Mouse (Mus musculus) gonadal fat pad, adult 2 months (tissue): ENCODE measurements at regions not wholly inside any gene's neighbourhood (a gene's known extent, or its start where the extent isn't known, plus 50 kb on each side); places are given as distances from the start of the nearest gene placed in this dataset.
A peak's percentile ranks its signal among the peaks of the same experiment; 100 is the strongest.

ENCODE experiments used
- DNase-seq: peaks from one replicate; pipeline ENCODE4 v3.0.0-alpha.2; 2012; ENCODE audit warnings: low read depth

- no peak for DNase-seq
Observed at GRCm38 (mm10) chr5:43048196-43049050, 184.5 kb upstream of the Cpeb2 start.

DNA sequence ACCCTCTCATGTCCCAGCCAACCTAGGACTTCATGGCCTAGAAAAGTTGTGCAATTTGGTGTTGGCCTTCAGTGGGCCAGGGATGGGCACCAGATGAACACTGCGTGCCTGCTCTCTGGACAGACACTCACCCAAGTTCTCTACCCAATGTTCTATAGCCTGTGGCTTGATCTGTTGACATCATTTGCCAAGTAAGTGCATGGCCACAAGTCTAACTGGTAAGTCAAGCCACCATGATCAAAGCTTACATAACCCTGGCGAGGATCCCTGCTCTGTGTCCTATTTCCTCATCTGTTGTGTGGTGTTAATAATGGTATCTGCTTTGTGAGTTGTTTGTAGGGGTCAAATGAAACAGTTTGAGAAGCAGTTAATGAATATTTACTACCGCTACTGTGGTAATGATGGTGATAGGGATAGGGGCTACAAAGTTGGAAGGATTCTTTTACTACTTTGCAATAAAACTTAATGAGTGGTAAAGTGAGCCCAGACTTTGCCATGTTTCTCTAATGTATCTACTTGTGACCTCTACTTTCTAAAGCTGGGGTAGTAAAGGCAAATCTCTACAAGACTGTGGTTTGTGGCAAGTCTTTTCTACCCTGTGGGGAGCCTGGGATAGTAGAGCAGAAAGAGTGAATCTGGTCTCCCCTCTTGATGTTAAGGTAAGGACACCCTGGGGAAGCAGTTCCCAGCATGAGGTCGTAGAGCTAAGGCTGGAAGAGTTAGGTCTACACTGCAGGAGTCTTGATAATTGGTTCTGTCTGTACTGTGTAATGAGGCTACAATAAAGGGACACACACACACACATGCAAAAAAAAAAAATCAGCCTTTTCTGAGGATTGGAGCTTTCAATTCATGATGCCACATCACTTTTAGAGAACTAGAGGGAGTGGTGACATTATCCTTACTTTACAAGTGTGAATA, 183.3 kb upstream of the Cpeb2 start:
- peak; percentile 96 for DNase-seq

GRCm38 (mm10) chr5:43050961-43051517, 181.9 kb upstream of the Cpeb2 start:
- no peak for DNase-seq

DNA sequence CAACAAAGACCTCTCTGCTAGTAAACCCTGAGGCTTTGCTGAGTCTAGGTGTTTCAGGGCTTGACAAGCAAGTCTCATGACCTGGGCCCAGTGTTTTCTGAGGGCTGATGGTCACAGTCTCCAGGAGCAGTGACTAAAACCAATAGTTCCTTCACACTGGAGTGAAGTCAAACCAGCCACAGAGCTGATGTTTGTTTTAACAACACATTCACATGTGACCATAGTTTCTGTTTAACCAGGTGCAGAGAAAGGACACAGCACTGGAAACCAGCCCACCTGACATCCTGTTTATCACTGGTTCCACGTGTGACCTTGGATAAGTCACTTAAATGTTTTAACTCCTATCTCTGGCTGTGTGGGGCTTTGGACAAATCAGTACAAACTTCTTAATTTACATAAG, 180.3 kb upstream of the Cpeb2 start:
- DNase-seq, result no peak

DNA sequence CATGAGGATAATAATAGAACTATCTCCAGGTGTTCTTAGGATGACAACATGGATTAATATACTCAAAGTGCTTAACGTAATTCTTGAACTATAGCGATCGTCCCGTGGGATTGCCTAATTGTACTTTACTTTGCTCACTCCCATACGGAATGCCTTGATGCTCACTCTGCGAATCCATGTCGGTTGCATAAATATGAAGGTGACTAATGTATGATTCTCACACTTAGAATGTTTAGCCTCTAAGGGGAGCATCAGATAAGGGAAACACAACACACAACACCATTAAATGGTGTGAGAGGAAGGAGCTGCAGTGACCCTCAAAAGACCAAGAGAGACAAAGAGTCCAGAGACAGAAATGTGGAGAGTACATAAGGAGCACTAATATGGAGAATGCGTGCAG, 178.4 kb upstream of the Cpeb2 start:
- DNase-seq, result no peak

- no peak for DNase-seq
Observed at GRCm38 (mm10) chr5:43055111-43055710, 177.8 kb upstream of the Cpeb2 start.

DNA sequence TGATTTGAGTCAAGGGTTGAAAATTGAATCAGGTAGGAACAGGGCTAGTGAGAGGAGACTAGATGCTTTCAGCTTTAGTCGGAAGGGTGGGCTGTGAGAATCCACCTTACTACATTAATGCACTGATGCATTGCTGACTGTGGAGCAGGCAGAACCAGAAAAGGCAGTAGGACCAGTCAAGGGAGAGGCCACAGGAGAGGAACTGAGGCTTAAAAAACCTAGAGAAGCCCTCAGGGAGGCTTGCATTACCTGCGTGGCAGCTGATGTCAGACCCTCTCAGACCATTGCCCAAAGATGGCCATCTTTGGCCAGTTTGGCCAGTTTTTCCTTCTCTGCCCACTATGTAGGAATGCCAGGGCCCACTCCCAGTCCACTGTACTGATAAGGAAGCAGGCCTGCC, 176.5 kb upstream of the Cpeb2 start:
- no peak for DNase-seq

GRCm38 (mm10) chr5:43061243-43061642, 171.7 kb upstream of the Cpeb2 start:
- no peak for DNase-seq

- DNase-seq, result no peak
Observed at GRCm38 (mm10) chr5:43061797-43062391, 171.1 kb upstream of the Cpeb2 start.

DNA sequence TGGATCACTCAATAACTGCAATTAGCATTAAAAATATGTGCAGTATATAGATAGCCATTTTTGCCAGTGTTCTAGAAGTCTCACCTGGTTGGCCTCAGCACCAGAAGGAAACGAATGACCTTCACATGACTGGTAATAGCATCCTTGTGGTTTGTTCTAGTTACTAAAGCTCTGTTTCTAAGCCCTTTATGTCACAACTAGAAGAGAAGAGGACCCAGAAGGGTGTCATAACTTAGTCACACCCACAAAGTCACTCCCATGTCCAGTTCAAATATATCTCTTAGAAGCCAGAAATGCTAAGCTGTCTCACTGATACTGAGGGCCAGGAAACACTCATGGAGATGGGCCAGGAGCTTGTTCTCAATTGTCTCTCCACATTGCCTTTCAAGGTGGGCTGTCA, 170.5 kb upstream of the Cpeb2 start:
- no peak for DNase-seq

DNA sequence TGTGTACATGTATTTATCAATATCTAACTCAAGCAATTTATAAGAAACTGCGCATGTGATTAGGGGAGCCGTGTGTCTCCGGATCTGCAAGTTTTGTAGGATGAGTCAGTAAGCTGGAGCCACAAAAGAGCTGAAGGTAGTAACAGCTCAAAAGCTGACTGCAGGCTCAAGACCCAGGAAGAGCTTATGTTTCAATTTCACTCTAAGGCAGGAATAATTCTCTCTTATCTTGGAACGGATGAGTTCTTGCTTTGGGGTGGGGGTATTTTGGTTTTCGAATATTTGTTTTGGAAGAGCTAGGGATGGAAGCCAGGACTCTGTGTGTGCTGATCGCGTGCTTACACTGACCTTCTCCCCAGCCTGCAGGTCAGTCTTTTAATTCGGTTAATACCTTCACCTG, 169.6 kb upstream of the Cpeb2 start:
- no peak for DNase-seq

GRCm38 (mm10) chr5:43071541-43071940, 161.4 kb upstream of the Cpeb2 start:
- DNase-seq, result no peak

DNA sequence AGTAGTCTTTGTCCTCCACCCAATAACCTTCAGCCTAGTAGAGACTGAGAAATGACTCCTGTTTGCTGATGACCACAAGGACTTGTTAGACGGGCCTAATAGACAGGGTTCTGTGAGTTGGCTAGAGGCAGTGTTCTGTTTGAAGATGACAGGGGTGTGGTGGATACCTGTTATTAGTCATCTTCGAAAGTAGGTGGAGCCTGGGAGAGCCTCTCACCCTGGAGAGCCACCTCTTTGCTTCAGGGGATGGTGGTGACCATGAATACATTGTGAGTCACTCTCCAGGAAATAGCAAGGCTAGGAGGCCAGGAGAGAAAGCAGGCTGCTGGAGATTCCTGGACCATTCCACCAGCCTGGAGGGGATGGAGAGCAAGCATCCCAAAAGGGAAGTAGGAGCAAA, 160.6 kb upstream of the Cpeb2 start:
- DNase-seq, result no peak

DNA sequence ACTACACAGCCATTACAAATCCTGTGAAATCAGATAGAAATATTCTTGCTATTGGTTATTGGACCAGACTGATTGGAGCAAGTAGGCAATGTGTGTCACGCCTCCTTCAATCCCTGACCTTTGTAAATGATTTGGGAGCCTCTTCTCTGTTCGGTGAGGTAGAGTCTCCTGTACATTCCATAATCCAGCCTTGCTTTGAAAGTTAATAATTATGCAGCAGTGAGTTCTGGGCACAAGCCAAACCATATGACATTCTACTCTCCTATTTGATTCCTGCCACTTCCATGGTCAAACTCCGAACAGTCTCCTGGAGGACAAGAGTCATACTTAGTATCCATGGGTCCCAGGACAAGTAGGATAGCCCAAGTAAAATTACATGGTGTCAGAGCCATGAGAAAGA, 158.4 kb upstream of the Cpeb2 start:
- no peak for DNase-seq

GRCm38 (mm10) chr5:43080252-43080651, 152.7 kb upstream of the Cpeb2 start:
- DNase-seq, result no peak

DNA sequence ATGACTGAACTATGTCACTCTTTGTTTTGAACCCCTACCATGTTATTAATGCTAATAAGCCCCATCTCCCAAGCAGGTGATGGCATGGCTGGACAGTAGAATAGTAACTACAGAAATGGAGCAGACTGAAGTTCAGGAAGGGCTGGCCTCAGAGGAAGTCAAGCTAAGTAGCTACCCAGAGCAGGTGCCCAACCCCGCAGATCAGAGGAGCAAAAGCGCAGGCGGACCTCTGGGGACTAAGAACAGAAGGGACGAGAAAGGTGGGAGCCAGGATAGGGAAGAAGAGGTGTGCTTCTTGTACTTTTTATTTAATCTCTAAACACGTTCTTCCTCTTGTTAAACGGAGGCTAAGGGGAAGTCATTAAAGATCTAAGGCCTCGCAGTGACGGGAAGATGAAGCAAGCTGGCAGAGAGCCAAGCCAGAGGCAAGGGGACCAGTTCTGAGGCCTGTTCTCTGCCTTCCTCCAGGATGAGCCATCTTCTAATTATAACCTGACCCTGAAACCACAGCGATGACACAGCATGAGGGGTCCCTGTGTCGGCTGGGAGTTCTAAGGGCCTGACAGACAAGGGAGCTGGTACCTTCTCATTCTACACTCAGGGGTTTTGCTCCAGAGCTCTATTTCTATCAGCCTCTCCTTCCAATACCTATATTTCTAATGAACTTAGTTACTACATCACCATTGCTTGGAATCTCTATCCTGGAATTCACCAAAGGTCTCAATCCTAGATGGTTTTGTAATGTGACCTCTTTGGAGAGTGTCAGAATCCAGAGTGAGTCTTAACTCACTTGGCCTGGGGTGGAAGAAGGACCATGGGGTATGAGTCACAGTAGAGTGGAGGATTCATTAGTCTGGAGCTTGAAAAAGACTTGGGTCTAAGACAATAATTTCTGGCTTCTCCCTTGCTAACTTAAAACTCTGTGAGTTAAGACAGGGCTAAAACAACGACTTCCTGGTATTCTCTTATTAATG, 151.1 kb upstream of the Cpeb2 start:
- no peak for DNase-seq

DNA sequence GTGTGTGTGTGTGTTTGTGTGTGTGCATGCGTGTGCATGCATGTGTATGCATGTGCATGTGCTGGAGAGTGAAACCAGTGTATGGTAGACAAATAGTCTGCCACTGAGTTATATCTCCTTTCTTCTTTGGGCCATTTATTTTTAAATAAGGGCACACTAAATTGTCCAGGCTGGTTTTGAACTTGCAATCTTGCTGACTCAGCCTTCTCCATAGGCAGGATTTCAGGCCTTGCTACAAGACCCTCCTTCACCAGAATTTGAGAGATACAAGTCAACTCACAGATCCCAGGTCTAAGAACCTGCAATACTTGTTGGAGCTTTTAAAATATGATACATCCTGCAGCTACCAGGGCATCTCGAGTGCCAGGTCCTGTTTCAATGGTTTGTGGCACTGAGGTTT, 145.9 kb upstream of the Cpeb2 start:
- DNase-seq, result no peak

- DNase-seq, result no peak
Observed at GRCm38 (mm10) chr5:43087907-43088387, 145.0 kb upstream of the Cpeb2 start.

- DNase-seq, result no peak
Observed at GRCm38 (mm10) chr5:43088650-43089397, 144.1 kb upstream of the Cpeb2 start.

- DNase-seq, result no peak
Observed at GRCm38 (mm10) chr5:43089475-43089874, 143.5 kb upstream of the Cpeb2 start.
